Mouse (Mus musculus) right cerebral cortex, postnatal 25 days (tissue): ENCODE data around the gene Tent2.
A peak's percentile ranks its signal among the peaks of the same experiment; 100 is the strongest.
"Not testable (repeated sequence)": the region's sequence is repeated elsewhere in the genome, so short reads cannot be mapped to it uniquely, and the experiment has no call there.

ENCODE experiments used
- DNase-seq: peaks from one replicate; pipeline ENCODE4 v3.0.0; 2022

Tent2 gene

DNA sequence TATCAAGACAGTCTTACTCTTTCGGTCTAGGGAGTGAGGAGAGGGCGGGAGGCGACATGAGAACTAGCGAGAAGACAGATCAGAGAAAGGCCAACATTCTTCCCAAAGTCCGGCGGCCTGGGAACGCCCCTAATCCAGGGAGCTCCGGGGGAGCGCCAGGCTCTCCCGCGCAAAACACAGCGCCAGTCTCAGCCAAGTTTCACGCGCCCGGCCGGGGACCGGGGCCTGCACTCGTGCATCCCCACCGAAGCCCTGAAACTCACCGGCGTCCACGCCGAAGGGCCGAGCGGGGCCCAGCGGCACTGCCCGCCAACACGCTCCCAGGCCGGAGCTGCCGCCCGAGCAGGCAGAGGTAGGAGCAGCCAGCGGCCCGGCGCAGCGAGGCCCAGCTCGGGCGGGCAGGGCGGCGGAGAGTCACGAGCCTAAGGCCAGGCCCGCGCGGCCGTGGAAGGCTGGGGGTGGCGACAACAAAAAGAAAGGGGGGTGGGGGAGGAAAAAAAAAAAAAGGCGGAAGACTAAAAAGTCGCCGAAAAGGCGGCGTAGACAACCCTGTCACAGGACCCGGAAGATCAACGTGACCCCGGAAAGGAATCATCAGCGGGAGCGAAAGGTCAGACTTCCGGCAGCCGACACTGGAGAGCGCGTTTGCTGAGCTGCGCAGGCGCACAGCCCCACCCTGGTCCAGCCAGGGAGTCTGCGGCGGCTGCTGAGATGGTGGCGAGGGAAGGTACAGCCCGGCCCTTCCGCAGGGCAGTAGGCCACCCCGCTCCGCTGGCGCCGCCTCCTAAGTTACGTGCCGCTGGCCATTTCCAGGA lies at the start of gene Tent2:
TSS of gene Tent2 (minus strand) at position 555 of the 815 bp plus-strand sequence.
- DNase-seq = peak; percentile 95

DNA sequence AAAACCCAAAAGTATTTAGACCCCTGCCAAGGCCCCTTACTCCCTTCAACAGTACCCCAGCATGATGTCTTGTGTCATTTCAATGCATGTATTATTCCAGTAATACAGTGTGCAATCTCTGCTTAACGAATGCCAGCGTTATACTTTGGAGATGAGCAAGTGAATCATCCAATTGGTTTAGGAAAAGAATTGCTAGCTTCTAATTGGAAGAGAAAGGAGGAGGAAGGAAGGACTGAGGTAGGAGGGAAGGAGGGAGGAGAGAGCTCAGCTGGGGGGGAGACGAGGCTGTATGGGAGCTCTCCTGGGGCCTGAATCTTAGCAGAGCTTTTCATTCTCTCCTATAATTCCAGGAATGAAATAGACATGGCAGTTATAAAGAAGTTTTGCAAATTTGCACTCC lies 49.0 kb upstream of the Tent2 start:
- no peak for DNase-seq

DNA sequence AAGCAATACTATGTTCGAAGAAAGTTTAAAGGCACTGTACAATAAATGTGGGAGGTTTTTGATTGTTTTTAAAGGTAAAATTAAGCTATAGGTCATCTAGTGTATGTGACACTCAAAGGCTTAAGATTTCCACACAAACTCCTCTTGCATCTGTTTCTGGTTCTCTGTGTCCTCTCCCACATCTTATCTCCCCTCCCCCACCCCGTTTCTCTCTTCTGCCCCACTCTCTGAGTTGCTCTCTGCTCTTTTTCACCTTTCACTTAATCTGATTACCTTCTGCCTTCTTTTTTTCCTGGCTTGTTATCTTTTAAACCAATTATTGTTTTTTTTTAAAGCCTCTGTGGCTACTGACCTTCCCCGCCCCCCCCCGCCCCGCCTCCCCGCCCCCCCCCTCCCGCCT lies 47.4 kb upstream of the Tent2 start:
- no peak for DNase-seq

DNA sequence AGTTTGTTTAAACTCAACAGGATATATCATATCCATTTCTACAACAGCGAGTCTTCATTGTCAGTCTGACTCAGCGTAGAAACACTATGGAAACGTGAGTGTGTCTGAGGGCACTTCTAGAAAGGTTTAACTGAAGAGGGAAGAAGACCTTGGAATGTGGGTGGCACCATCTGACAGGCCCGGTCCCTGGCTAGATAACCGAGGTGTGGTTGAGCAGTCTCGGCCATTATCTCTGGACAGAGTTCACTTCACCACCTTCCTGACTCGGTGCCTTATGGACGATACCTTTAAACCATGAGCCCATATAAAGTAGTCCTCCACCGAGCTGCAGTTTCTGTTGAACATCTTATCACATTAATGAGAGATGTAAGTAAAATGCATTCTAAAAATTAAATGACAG lies 46.9 kb upstream of the Tent2 start:
- no peak for DNase-seq

DNA sequence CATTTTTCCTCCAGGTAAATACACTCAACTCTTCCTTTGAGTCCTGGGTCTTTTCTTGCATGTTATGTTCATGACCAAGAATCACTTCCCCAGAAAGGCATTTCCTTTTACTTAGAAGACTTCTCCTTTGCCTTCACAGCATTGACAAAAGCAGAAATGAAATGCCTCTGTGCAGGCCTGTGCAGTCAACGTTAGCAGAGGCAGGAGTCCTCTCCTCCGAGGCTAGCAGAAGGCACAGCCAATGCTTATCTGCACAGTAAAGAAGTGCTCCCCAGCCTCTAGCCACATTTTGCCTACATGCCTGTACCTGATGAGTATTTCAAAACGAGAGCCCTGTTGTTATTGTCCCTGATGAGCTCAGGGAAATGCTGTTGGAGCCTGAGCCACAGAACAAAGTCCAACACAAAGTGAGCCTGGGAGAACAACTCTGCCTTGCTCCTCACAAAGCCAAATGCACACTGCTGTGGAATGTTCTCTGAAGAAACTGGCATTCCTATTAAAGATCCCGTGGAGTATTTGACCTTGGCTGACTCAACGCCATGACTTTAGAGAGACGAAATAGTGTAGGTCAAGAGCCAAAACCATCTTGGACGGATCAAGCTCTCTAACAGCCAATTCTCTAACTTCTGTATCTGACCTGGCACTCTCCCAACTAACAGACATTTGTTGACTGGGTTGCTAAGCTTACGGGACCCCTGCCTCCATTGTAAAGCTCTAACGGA lies 45.7 kb upstream of the Tent2 start:
- DNase-seq = no peak

DNA sequence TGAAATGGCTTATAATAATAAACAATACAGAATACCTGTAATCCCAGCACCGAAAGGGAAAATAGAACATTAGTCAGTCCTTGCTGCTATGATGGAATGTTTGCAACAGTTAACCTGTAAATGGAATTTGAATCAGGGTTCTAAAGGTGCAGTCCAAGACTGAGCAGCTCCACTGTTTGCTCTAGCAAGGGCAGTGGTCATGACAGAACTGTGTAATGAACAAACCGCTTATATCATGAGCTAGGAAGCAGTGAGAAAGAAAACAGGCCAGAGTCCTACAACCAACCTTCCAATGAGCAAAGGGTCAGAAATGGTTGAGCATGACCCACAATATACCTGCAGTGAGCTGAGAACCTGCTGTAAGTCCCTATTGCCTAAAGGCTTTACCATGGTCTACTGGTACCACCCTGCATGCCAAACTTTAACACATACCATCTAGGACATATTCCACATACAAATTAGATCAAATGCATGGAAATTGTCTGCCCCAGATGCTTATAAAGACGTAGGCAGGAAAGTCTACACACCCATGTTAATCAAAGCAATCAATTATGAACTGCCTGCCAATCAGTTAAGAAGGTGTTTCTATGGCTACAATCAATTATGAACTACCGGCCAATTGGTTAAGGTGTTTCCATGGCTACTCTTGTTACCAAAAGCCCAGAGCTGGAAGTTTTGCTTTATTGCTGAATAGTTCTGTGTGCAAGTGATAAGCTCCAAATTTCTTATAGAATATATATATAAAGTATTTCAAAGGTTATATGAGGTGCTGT lies 42.3 kb upstream of the Tent2 start:
- no peak for DNase-seq

DNA sequence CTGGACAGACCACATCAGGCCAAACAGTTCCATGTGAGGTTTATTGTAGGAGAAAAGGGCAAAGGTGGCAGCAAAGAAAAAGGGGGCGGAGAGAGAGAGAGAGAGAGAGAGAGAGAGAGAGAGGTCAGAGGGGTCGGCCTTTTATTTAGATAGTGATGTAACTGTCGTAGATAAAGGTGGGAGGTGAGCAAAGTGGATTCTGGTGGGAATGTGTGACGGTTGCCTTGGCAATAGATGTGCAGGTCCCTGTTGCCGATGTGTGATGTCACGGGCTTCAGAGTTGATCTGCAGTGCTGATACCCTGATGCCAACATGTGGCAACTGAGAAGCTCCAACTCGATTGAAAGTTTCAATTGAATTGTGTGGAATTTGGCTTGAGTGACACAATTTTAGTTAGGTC lies 40.1 kb upstream of the Tent2 start:
- DNase-seq = no peak

DNA sequence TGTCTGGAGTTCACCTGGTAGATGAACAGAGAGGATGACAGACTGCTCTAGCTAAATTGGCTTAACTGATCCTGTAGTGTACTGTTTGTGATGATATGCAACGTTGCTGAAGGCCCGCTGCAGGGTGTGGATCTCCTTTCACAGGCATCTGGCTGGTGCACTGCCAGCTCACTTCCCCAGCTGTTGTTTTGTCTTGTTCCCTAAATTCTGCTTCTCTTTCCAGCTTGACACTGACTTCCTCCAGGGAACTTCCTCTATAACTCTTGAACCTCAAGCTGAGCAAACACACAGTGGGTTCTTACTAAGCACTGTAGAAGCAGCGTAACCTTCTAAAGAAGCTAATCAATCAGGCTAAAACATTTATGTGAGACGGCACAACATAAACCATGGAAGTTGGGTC lies 38.8 kb upstream of the Tent2 start:
- no peak for DNase-seq

DNA sequence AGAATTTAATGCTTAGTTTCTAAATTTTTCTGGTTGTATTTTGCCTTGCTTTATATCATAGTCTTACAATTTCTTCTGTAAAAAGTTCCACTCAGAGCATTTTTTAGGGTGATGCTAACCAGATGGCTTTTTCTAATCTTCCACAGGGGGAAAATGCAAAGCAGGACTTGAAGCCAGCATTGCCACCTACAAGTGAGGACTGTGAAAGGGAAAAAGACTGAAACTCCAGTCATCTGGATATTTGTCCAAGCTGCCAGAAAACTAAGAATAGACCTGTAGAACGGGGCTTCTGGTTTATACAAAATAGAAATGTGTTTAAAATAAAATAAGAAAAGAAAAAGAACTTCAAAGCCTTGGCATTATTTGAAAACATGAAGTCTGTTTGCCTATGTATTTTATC lies 19.6 kb upstream of the Tent2 start:
- peak; percentile 16 for DNase-seq

DNA sequence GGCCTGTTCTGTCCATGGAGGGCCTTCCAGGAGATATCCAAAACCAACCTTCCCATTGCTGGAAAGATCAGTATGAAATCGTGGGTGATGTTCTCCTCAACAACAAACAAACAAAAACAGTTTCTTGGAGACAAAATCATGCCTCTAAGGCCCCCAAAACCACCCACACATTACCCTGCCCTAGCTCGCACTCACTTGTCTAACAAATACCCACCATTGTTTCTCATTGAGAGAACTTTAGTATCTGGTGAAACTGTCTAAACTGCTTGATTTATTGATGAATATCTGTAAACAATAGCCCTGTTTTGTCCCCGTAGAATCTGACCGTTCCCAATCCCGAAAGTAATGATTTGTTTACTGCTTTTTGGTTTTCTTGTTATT lies 451 bp upstream of the Tent2 start:
- no peak for DNase-seq

DNA sequence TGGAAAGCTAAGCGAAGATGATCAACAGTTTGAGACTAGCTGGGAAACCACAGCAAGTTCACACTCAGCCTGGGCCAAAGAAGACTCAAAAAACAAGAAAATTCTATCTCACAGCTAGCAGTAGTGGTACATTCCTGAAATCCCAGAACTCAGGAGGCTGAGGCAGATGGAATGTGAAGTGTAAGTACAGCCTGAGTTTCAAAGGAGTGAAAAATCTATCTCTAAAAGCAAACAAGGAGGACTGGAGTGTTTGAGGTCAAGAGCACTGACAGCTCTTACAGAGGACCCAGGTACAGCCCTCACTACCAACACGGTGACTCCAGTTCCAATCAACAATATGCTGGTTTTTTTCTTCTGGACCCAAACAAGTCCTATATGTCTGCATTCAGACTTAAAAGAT lies 2.8 kb downstream of the Tent2 start:
- no peak for DNase-seq

DNA sequence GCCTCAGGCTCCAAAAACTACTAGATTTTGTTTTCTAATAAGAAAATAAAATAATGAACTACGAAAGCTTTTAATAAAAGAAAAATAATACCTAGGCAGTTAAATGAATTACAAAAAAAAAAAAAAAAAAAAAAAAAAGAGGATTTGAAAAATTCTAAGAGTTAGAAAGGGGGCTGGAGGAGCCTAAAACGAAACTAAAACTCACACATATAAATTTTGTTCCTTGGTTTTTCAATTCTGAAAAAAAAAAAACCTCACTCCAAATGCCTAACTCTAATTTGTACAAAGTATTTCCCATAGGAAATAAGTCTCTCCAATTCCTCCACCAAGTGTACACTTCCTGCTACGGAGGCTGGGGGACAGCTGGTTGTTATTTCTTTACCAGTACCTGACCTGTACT lies 3.4 kb downstream of the Tent2 start:
- no peak for DNase-seq

DNA sequence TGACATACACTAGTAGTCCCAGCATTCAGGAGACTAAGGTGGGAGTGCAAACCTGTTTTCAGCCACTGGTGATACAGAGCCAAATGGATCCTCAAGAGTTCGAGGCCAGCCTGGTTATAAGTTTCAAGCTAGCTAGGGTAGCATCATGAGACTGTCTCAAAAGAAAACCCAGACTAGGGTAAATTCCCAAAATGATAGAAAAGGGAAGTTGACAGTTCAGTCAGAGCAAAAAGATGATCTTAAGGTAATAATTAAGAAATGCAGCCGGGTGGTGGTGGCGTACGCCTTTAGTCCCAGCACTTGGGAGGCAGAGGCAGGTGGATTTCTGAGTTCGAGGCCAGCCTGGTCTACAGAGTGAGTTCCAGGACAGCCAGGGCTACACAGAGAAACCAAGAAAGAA lies 4.4 kb downstream of the Tent2 start:
- DNase-seq = not testable (repeated sequence)

DNA sequence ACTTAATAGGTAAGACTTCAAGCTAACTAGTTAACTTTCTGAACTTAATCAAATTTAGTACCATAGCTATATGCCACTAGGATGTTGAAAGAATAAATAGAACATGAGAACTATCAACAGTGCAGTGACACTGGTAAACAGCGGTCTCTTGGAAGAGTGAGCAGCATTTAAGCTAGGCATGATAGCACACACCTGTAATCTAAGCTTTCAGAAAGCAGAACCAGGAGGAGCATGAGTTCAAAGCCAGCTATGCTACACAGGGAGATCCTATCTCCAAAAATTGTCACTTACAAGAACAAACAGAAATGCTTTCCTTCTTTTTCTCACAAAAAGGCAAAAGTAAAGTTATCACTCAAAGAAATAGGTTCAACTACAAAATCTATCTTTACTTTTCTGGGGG lies 11.8 kb downstream of the Tent2 start:
- DNase-seq = no peak

DNA sequence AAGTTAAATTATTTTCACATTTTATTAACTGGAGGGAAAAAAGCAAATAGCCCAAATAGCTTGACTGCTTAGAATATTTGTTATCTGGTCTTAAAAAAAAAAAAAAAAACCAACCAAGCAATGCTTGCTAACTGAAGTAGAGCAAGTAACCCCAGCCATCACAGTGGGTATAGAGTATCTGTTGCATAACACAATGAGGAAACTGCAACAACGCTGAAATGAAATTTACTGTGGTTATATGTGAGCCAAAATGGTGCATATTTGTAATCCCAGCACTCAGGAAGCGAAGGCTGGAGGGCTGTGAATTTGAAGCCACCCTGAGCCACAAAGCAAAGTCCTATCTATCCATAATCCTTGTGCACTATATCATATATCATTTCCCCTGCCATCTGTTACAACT lies 12.7 kb downstream of the Tent2 start:
- DNase-seq = no peak

DNA sequence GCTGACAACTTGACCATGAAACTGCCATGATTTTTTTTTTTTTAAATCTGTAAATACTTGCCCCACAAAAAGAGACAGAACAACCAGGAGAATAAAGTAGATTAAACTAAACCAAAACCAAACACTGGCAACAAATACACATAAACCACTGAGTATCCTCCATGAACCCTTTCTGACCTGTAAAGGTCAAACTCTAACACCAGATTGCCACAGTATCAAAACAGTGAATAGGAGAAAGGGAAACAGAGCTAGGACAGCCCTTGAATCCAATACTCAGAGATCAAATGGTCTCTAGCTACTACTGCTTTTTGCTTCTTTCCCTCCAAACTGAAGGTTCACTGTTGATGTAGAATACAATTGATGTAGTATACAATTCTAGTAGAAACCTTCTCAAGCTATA lies 14.6 kb downstream of the Tent2 start:
- DNase-seq = no peak

DNA sequence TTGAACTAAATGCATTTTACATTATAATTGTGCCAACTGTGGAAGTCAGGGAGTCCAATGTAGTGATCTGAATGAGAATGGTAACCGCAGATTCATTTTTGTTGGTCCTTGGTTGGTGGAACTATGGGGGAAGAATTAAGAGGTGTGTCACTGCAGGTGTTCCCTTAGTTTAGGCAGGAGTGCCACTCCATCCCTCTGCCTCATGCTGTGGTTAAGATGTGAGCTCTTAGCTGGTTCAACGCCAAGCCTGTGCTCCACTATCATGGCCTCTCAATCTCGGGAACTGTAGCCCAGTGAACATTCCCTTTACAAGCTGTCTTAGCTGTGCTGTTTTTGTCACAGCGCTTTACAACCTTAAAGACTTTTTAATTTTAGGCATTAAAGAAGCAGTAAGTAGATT lies 28.9 kb downstream of the Tent2 start:
- DNase-seq = no peak

DNA sequence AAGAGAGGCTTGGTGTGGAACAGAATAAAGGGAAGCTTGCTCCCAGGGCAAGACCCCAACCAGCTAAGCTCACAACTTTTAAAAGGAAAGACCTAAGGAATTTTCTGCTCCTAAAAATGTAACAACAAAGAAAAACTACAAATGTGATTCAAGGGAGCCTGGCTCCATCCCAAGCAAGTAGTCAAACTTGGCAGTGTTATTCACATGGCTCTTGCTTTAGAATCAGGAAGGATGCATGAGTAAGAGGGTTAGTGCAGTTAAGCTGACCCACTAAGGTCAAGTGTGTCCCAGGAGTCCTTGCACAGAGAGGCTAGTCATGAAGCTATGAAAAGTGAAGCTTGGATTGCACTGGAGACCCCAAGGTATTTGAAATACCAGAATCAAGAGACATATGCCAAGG lies 29.7 kb downstream of the Tent2 start:
- DNase-seq = no peak

DNA sequence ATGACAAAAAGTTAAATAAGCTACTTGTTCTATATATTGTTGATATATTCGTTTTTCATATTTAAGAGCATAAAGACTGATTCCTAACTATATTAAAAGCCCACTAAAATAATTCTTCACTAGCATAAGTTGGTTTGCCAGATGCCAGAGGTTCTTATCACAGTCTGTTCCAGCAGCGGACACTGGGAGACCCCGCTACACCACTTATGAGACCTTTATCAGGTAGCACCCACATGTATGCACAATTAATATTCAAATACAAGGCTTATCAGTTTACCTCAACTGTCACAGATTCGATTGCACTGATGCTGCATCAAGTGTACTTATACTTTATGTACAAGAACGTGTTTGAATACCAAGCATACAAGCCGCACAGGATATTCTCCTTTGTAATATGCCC lies 33.9 kb downstream of the Tent2 start:
- DNase-seq = no peak

DNA sequence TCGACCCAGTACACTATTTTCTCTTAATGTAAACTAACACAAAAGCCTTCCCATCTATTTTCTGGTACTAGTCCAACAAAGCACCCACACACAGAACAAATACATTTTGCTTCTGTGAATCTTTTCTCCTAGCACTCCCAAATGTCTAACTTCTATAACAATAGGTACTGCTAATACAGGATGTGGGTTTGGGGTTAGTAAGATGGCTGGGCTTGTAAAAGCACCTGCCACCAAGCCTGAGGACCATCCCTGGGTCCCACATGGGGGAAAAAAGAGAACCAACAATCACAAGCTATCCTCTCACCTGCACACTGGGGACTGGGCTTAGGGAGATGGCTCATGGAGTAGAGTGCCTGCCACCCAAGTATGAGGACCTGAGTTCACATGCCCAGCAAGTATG lies 38.9 kb downstream of the Tent2 start:
- no peak for DNase-seq

DNA sequence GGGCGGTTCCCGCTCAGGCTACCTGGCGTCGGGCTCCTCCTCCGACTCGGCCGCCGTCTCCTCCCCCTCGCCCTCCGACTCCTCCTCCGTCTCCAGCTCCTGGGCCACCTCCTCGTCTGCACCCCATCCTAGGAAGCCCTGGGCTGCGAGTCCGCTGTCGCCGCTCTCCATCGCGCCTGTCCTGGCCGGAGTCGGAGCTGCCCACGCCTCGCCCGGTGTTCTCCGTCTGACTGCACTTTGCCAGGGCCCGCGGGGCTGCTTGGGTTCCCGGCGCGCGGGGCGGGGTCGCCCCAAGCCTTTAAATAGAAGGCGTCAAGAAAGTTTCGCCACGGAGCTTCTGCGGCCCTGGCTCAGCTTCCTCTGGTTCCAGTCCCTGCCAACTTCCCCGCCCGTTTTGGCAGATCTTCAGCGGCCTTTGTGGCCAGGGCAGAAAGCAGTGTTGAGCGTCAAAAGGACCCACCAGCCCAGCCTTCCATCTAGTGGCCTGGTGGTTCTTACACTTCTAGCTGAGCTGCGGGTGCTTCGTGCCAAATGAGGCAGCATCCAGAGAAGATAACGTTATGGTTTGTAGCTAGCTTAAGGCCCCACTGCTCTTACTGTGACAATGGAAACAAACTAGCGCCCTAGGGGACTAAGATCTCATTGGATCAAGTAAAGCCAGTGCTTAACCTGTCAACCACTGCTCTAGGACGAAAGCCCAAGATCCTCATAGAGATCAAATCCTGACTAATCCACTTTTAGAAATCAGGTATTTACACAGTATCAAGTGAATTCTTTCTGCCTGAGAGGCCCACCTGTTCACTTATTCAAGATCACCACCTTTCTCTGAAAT lies 47.6 kb downstream of the Tent2 start, which contains the start of gene Cmya5:
TSS of gene Cmya5 (minus strand) at position 389 of the 832 bp plus-strand sequence.
- peak; percentile 79 for DNase-seq

DNA sequence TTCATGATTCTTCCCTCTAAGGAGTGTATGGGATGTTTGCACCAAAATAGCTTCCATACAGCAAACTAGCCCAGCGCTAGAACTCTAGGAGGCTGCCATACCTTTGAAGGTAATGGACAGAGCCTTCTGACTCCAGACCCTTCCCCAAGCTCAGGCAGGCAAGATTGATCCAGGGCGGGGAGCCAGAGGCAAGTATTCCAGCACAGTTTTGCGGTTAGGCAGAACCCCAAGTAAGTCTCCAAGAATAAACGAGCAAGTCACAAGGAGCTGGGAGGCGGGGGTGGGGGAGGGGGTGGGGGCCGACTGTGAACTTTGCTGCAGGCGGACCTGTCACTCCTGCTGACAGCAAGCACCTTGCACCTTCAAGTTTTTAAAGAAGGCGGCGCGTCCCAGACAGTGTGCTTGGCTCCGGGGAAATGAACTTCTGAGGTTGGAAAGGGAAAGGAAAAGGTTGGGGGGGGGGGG lies 48.3 kb downstream of the Tent2 start:
- DNase-seq = no peak

DNA sequence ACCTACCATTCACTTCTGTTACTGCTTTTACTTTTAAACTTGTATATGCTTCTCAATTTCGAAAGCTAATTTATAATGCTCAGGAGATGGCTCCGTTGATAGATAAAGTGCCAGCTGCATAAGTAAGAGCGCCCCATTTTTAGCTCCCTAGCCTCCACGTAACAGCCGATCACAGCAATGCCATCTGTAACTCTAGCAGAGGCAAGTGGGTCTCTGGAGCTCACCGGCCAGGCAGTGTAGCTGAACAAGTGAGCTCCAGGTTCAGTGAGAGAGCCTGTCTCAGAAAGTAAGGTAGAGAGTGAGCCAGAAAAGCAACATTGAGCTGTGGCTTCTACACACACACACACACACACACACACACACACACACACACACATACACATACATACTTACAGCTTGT lies 51.0 kb downstream of the Tent2 start:
- no peak for DNase-seq
